Mouse (Mus musculus): Measurements from ENCODE around the gene Tmbim6.
A peak's percentile ranks its signal among the peaks of the same experiment; 100 is the strongest.
"Not testable (repeated sequence)": the region's sequence is repeated elsewhere in the genome, so short reads cannot be mapped to it uniquely, and the experiment has no call there.

The Tmbim6 gene

GRCm38 (mm10) chr15:99384071-99384470 is 8.6 kb upstream of the Tmbim6 start:
- DNase-seq (ENCODE audit: low spot score), result no peak

GRCm38 (mm10) chr15:99386110-99386509 is 6.6 kb upstream of the Tmbim6 start:
- DNase-seq (ENCODE audit: low spot score), result not testable (repeated sequence)

GRCm38 (mm10) chr15:99386796-99387195 is 5.9 kb upstream of the Tmbim6 start:
- DNase-seq (ENCODE audit: low spot score), result no peak

GRCm38 (mm10) chr15:99387976-99388375 is 4.7 kb upstream of the Tmbim6 start:
- DNase-seq (ENCODE audit: low spot score), result no peak

GRCm38 (mm10) chr15:99390472-99391401 is 1.9 kb upstream of the Tmbim6 start:
- no peak for DNase-seq (ENCODE audit: low spot score)

GRCm38 (mm10) chr15:99391975-99392374 is 707 bp upstream of the Tmbim6 start:
- DNase-seq (ENCODE audit: low spot score), result no peak

- DNase-seq (ENCODE audit: low spot score), result no peak
These were observed 937 bp downstream of the Tmbim6 start for GRCm38 (mm10) chr15:99393386-99394252.

GRCm38 (mm10) chr15:99396462-99396861 is 3.8 kb downstream of the Tmbim6 start:
- no peak for DNase-seq (ENCODE audit: low spot score)

GRCm38 (mm10) chr15:99396875-99397274 is 4.2 kb downstream of the Tmbim6 start:
- no peak for DNase-seq (ENCODE audit: low spot score)

GRCm38 (mm10) chr15:99397622-99398021 is 4.9 kb downstream of the Tmbim6 start:
- DNase-seq (ENCODE audit: low spot score), result no peak

GRCm38 (mm10) chr15:99399503-99400245 is 7.0 kb downstream of the Tmbim6 start:
- DNase-seq (ENCODE audit: low spot score), result no peak

- no peak for DNase-seq (ENCODE audit: low spot score)
These were observed 7.9 kb downstream of the Tmbim6 start for GRCm38 (mm10) chr15:99400602-99401001.

- DNase-seq (ENCODE audit: low spot score), result no peak
These were observed 10.6 kb downstream of the Tmbim6 start for GRCm38 (mm10) chr15:99403159-99403889.

GRCm38 (mm10) chr15:99405150-99405549 is 12.5 kb downstream of the Tmbim6 start:
- DNase-seq (ENCODE audit: low spot score), result no peak

GRCm38 (mm10) chr15:99406986-99407570 is 14.4 kb downstream of the Tmbim6 start:
- no peak for DNase-seq (ENCODE audit: low spot score)

- DNase-seq (ENCODE audit: low spot score), result no peak
These were observed 16.2 kb downstream of the Tmbim6 start for GRCm38 (mm10) chr15:99408845-99409244.

GRCm38 (mm10) chr15:99411747-99412146 is 19.1 kb downstream of the Tmbim6 start:
- DNase-seq (ENCODE audit: low spot score), result no peak

- peak; percentile 75 for DNase-seq (ENCODE audit: low spot score)
These were observed 23.1 kb downstream of the Tmbim6 start for GRCm38 (mm10) chr15:99415793-99416192.

- DNase-seq (ENCODE audit: low spot score), result peak; percentile 96
These were observed 23.7 kb downstream of the Tmbim6 start for GRCm38 (mm10) chr15:99416348-99416882.

GRCm38 (mm10) chr15:99416957-99417356 is 24.3 kb downstream of the Tmbim6 start:
- no peak for DNase-seq (ENCODE audit: low spot score)

Measured in retina, embryonic 14.5 days (tissue).